Mouse (Mus musculus): ENCODE measurements around the gene Gm14151. TPM values are rescaled to one million over a fixed set of nuclear protein-coding genes. Genes with fewer than 3 reads are reported as not detected.
A peak's percentile ranks its signal among the peaks of the same experiment; 100 is the strongest.
"Not testable (repeated sequence)": the region's sequence is repeated elsewhere in the genome, so short reads cannot be mapped to it uniquely, and the experiment has no call there.

Gm14151 gene
- not detected in 2 replicates for polyA plus RNA-seq (2014; fragmentation: Nextera tagmentation; extraction: Ambion mirVana)

DNA sequence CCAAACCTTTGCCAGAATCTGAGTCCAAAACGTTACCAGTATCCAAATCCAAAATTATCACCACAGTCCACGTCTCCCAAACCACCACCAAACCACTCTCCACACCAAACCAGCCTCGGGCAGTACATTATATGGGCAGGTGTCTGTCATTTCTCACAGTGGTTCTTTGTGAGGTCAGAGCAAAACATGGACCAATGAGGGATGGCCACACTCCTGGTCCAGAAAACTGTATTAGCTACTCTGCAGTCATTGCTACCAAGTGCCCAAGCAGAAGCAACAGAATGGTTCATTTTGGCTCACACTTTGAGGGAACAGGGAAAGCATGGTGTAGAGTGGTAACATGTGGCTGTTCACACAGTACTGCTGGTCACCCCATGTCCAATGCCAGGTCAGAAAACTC, at the start of gene Gm14151:
TSS of gene Gm14151 (minus strand) at position 101 of the 400 bp plus-strand sequence.
- DNase-seq (ENCODE audit: low spot score); H3K27me3 ChIP-seq (ENCODE audit: control insufficient read depth, insufficient read depth, low read length); H3K4me1 ChIP-seq (ENCODE audit: control insufficient read depth, insufficient read depth, low read length); H3K9me3 ChIP-seq (replicated peaks; ENCODE audit: control insufficient read depth, low read length); H3K36me3 ChIP-seq (replicated peaks; ENCODE audit: control insufficient read depth, insufficient read depth, low read depth, low read length); ATAC-seq (replicated peaks; ENCODE audit: insufficient number of reproducible peaks, low FRiP score, low TSS enrichment, low read depth); H3K4me3 ChIP-seq (ENCODE audit: low read depth, low read length); H3K27ac ChIP-seq (replicated peaks; ENCODE audit: low read depth, low read length); H3K9ac ChIP-seq (replicated peaks; ENCODE audit: low read length); H3K4me2 ChIP-seq (ENCODE audit: low read depth, low read length): not testable (repeated sequence)
- no CpG with 5 or more reads among the region's 3 CpGs for WGBS

- not testable (repeated sequence) for ATAC-seq (replicated peaks; ENCODE audit: insufficient number of reproducible peaks, low FRiP score, low TSS enrichment, low read depth); H3K4me2 ChIP-seq (ENCODE audit: low read depth, low read length); H3K36me3 ChIP-seq (replicated peaks; ENCODE audit: control insufficient read depth, insufficient read depth, low read depth, low read length); H3K27me3 ChIP-seq (ENCODE audit: control insufficient read depth, insufficient read depth, low read length); H3K9me3 ChIP-seq (replicated peaks; ENCODE audit: control insufficient read depth, low read length); H3K4me3 ChIP-seq (ENCODE audit: low read depth, low read length); H3K27ac ChIP-seq (replicated peaks; ENCODE audit: low read depth, low read length); H3K4me1 ChIP-seq (ENCODE audit: control insufficient read depth, insufficient read depth, low read length); H3K9ac ChIP-seq (replicated peaks; ENCODE audit: low read length); DNase-seq (ENCODE audit: low spot score)
- no CpG with 5 or more reads among the region's 3 CpGs for WGBS
Measured at GRCm38 (mm10) chr2:151097945-151098344, 5.8 kb upstream of the Gm14151 start, which contains the start of gene Gm14147. Gene Gm14147 (plus strand): TSS chr2:151098245.

DNA sequence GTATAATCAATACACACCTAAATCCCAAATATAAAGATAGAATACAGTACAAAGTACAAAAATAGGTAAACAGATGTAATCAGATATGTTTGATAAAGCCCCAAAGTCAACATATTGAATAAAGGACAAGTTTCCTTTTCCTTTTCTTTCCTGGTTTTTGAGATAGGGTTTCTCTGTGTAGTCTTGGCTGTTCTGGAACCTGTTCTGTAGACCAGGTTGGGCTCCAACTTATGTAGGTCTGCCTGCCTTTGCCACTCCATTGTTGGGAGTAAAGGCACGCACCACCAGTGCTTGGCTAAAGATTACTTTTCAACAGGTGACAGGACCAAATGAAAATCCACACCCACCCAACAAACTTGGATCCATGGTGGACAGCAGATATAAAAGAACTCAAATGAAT, 35.5 kb downstream of the Gm14151 start:
- 86% methylated on average over 1 of the region's 1 CpGs for WGBS
- ATAC-seq (replicated peaks; ENCODE audit: insufficient number of reproducible peaks, low FRiP score, low TSS enrichment, low read depth) = no peak

GRCm38 (mm10) chr2:151040411-151040810, 51.7 kb downstream of the Gm14151 start:
- DNase-seq (ENCODE audit: low spot score) = no peak
- no peak for ATAC-seq (replicated peaks; ENCODE audit: insufficient number of reproducible peaks, low FRiP score, low TSS enrichment, low read depth)
- Histone ChIP-seq H3K9me3 (replicated peaks; ENCODE audit: control insufficient read depth, low read length) (no peaks in the 10 kb centered on the region), H3K9ac (replicated peaks; ENCODE audit: low read length) (no peak overlapping the region), H3K27ac (replicated peaks; ENCODE audit: low read depth, low read length) (no peak overlapping the region), H3K4me1 (ENCODE audit: control insufficient read depth, insufficient read depth, low read length) (no peaks in the 10 kb centered on the region; the same call in 1 of the 2 replicates), H3K4me3 (ENCODE audit: low read depth, low read length) (no peak overlapping the region), H3K36me3 (replicated peaks; ENCODE audit: control insufficient read depth, insufficient read depth, low read depth, low read length) (no peaks in the 10 kb centered on the region), H3K4me2 (ENCODE audit: low read depth, low read length) (no peak overlapping the region), H3K27me3 (ENCODE audit: control insufficient read depth, insufficient read depth, low read length) (no peaks in the 10 kb centered on the region)
- WGBS = 86% methylated on average over 1 of the region's 1 CpGs

More for the DNA sequence above, 35.5 kb downstream of the Gm14151 start:
- no peaks in the 10 kb centered on the region for H3K36me3 ChIP-seq (replicated peaks; ENCODE audit: control insufficient read depth, insufficient read depth, low read depth, low read length)
- no peak for DNase-seq (ENCODE audit: low spot score)
- H3K4me3 ChIP-seq (ENCODE audit: low read depth, low read length) = no peak overlapping the region
- no peaks in the 10 kb centered on the region for H3K27me3 ChIP-seq (ENCODE audit: control insufficient read depth, insufficient read depth, low read length)
- H3K9me3 ChIP-seq (replicated peaks; ENCODE audit: control insufficient read depth, low read length) = no peaks in the 10 kb centered on the region
- H3K9ac ChIP-seq (replicated peaks; ENCODE audit: low read length) = no peak overlapping the region
- H3K4me1 ChIP-seq (ENCODE audit: control insufficient read depth, insufficient read depth, low read length) = no peaks in the 10 kb centered on the region
- H3K4me2 ChIP-seq (ENCODE audit: low read depth, low read length) = no peak overlapping the region
- no peak overlapping the region for H3K27ac ChIP-seq (replicated peaks; ENCODE audit: low read depth, low read length)

DNA sequence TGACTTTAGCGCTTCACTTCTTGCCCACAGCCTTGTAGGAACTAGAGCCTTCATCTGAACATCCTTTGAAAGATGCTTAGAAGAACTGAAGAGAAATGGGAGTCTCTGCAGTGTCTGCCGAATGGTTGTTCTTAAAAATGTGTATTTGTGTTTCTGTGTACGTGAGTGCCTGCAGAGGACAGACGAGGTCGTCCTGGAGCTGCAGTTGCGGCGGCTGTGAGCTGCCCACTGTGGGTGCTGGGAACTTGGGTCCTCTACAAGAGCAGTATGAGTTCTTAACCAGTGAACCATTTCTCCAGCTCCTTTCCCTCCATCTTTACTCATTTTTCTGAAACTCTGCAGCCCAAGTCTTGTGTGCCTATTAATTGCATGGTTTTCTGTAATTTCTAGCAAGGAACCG, 52.4 kb downstream of the Gm14151 start:
- WGBS = 53% methylated on average over 8 of the region's 8 CpGs
- Histone ChIP-seq H3K4me2 (ENCODE audit: low read depth, low read length) (peak overlapping the region; percentile 52), H3K27ac (replicated peaks; ENCODE audit: low read depth, low read length) (no peak overlapping the region), H3K4me3 (ENCODE audit: low read depth, low read length) (peak overlapping the region; percentile 86), H3K4me1 (ENCODE audit: control insufficient read depth, insufficient read depth, low read length) (no peaks in the 10 kb centered on the region; the same call in 1 of the 2 replicates), H3K9me3 (replicated peaks; ENCODE audit: control insufficient read depth, low read length) (no peaks in the 10 kb centered on the region), H3K9ac (replicated peaks; ENCODE audit: low read length) (peak overlapping the region; percentile 99), H3K36me3 (replicated peaks; ENCODE audit: control insufficient read depth, insufficient read depth, low read depth, low read length) (no peaks in the 10 kb centered on the region), H3K27me3 (ENCODE audit: control insufficient read depth, insufficient read depth, low read length) (no peaks in the 10 kb centered on the region)
- peak; percentile 8; the same call in 1 of the 2 replicates for ATAC-seq (replicated peaks; ENCODE audit: insufficient number of reproducible peaks, low FRiP score, low TSS enrichment, low read depth)
- no peak for DNase-seq (ENCODE audit: low spot score)

- peak; percentile 92 for ATAC-seq (replicated peaks; ENCODE audit: insufficient number of reproducible peaks, low FRiP score, low TSS enrichment, low read depth)
- no peaks in the 10 kb centered on the region for H3K9me3 ChIP-seq (replicated peaks; ENCODE audit: control insufficient read depth, low read length)
- H3K27me3 ChIP-seq (ENCODE audit: control insufficient read depth, insufficient read depth, low read length) = no peaks in the 10 kb centered on the region
- H3K9ac ChIP-seq (replicated peaks; ENCODE audit: low read length) = peak within 1 kb of the TSS; percentile 99
- peak; percentile 96 for DNase-seq (ENCODE audit: low spot score)
- peak within 1 kb of the TSS; percentile 25; the same call in 1 of the 2 replicates for H3K27ac ChIP-seq (replicated peaks; ENCODE audit: low read depth, low read length)
- 2% methylated on average over 34 of the region's 34 CpGs for WGBS
- H3K4me3 ChIP-seq (ENCODE audit: low read depth, low read length) = peak within 1 kb of the TSS; percentile 86
- H3K36me3 ChIP-seq (replicated peaks; ENCODE audit: control insufficient read depth, insufficient read depth, low read depth, low read length) = no peaks in the 10 kb centered on the region
- no peaks in the 10 kb centered on the region; the same call in 1 of the 2 replicates for H3K4me1 ChIP-seq (ENCODE audit: control insufficient read depth, insufficient read depth, low read length)
- H3K4me2 ChIP-seq (ENCODE audit: low read depth, low read length) = peak within 1 kb of the TSS; percentile 68
Measured at GRCm38 (mm10) chr2:151039232-151039695, 52.9 kb downstream of the Gm14151 start, which contains the start of the genes Ninl and Nanp. Gene Ninl (minus strand): TSS chr2:151039382. Gene Nanp (minus strand): TSS chr2:151039398.

DNA sequence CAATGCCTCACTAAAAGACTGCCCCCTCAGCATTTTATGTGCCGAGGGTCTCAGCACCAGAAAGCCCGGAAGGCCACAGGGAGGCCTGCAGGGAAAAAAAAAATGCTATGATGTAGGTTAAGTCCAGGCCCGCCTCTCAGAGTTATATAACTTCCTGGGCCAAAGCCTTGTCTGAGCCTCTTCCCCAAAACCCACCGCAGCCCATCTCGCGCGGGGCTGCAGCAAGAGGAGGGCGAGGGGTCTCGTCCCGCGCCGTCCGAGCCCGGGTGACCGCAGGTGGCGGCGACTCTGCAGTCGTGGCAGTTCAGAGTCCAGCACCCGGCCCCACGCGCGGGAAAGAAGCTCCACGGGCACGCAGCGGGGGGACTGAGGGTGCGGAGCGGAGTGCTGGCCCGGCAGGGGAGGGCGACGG, 53.3 kb downstream of the Gm14151 start:
- peak overlapping the region; percentile 68 for H3K4me2 ChIP-seq (ENCODE audit: low read depth, low read length)
- ATAC-seq (replicated peaks; ENCODE audit: insufficient number of reproducible peaks, low FRiP score, low TSS enrichment, low read depth) = peak; percentile 79; the same call in 1 of the 2 replicates
- no peaks in the 10 kb centered on the region for H3K36me3 ChIP-seq (replicated peaks; ENCODE audit: control insufficient read depth, insufficient read depth, low read depth, low read length)
- H3K4me1 ChIP-seq (ENCODE audit: control insufficient read depth, insufficient read depth, low read length) = no peaks in the 10 kb centered on the region; the same call in 1 of the 2 replicates
- no peaks in the 10 kb centered on the region for H3K27me3 ChIP-seq (ENCODE audit: control insufficient read depth, insufficient read depth, low read length)
- no peak for DNase-seq (ENCODE audit: low spot score)
- peak overlapping the region; percentile 99 for H3K9ac ChIP-seq (replicated peaks; ENCODE audit: low read length)
- WGBS = 1% methylated on average over 30 of the region's 30 CpGs
- H3K9me3 ChIP-seq (replicated peaks; ENCODE audit: control insufficient read depth, low read length) = no peaks in the 10 kb centered on the region
- H3K4me3 ChIP-seq (ENCODE audit: low read depth, low read length) = peak overlapping the region; percentile 86
- H3K27ac ChIP-seq (replicated peaks; ENCODE audit: low read depth, low read length) = peak overlapping the region; percentile 25; the same call in 1 of the 2 replicates

GRCm38 (mm10) chr2:151037876-151038552, 54.1 kb downstream of the Gm14151 start:
- ATAC-seq (replicated peaks; ENCODE audit: insufficient number of reproducible peaks, low FRiP score, low TSS enrichment, low read depth) = no peak
- no peaks in the 10 kb centered on the region for H3K27me3 ChIP-seq (ENCODE audit: control insufficient read depth, insufficient read depth, low read length)
- no peaks in the 10 kb centered on the region for H3K36me3 ChIP-seq (replicated peaks; ENCODE audit: control insufficient read depth, insufficient read depth, low read depth, low read length)
- peak overlapping the region; percentile 99 for H3K9ac ChIP-seq (replicated peaks; ENCODE audit: low read length)
- H3K9me3 ChIP-seq (replicated peaks; ENCODE audit: control insufficient read depth, low read length) = no peaks in the 10 kb centered on the region
- 68% methylated on average over 18 of the region's 18 CpGs for WGBS
- H3K4me3 ChIP-seq (ENCODE audit: low read depth, low read length) = peak overlapping the region; percentile 86
- H3K4me1 ChIP-seq (ENCODE audit: control insufficient read depth, insufficient read depth, low read length) = no peaks in the 10 kb centered on the region; the same call in 1 of the 2 replicates
- DNase-seq (ENCODE audit: low spot score) = no peak
- H3K4me2 ChIP-seq (ENCODE audit: low read depth, low read length) = peak overlapping the region; percentile 68
- H3K27ac ChIP-seq (replicated peaks; ENCODE audit: low read depth, low read length) = no peak overlapping the region

All from embryonic facial prominence, embryonic 11.5 days (tissue).